Mouse (Mus musculus) neural tube, embryonic 11.5 days (tissue): ENCODE results near the gene Olfr572. TPM values are rescaled to one million over a fixed set of nuclear protein-coding genes. Genes with fewer than 3 reads are reported as not detected.

Source experiments
- ATAC-seq: fragments of 200-750 bp; cut with Nextera tagmentation; 2 replicates; pipeline ENCODE4 v1.8.0; 2017; ENCODE audit warnings: moderate number of reproducible peaks, mild to moderate bottlenecking, moderate TSS enrichment, moderate library complexity; ENCODE audit not compliant: insufficient read depth, low FRiP score, low TSS enrichment
- DNase-seq: peaks from one replicate; pipeline ENCODE4 v3.0.0-alpha.2; 2015; ENCODE audit warnings: low spot score
- H3K27ac ChIP-seq: fragments of 300-500 bp; sonication (generic); 2 replicates; pipeline ENCODE4 v1.5.1; 2014; ENCODE audit warnings: low read depth, mild to moderate bottlenecking, low read length
- H3K27me3 ChIP-seq: fragments of 300-500 bp; sonication (generic); 2 replicates; pipeline ENCODE4 v1.6.1; 2014; ENCODE audit warnings: mild to moderate bottlenecking, low read length, mixed read lengths; ENCODE audit not compliant: control insufficient read depth, insufficient read depth
- H3K36me3 ChIP-seq: fragments of 300-500 bp; sonication (generic); 2 replicates; pipeline ENCODE4 v1.6.1; 2014; ENCODE audit warnings: mild to moderate bottlenecking, low read length, moderate library complexity, mixed read lengths; ENCODE audit not compliant: control insufficient read depth, insufficient read depth
- H3K4me1 ChIP-seq: fragments of 300-500 bp; sonication (generic); 2 replicates; pipeline ENCODE4 v1.6.1; 2014; ENCODE audit warnings: low read length, mixed read lengths; ENCODE audit not compliant: control insufficient read depth, insufficient read depth
- H3K4me2 ChIP-seq: fragments of 300-500 bp; sonication (generic); 2 replicates; pipeline ENCODE4 v1.6.1; 2014; ENCODE audit warnings: low read depth, mild to moderate bottlenecking, moderate library complexity
- H3K4me3 ChIP-seq: fragments of 300-500 bp; sonication (generic); 2 replicates; pipeline ENCODE4 v1.5.1; 2014; ENCODE audit warnings: low read depth, low read length
- H3K9ac ChIP-seq: fragments of 300-500 bp; sonication (generic); 2 replicates; pipeline ENCODE4 v1.6.1; 2014; ENCODE audit warnings: mild to moderate bottlenecking, low read length
- H3K9me3 ChIP-seq: fragments of 300-500 bp; sonication (generic); 2 replicates; pipeline ENCODE4 v1.6.1; 2016; ENCODE audit warnings: low read length; ENCODE audit not compliant: control insufficient read depth
- WGBS: fragments of 180-500 bp; shearing (Covaris S2); extraction: QIAGEN DNeasy Blood & Tissue Kit; methylation state at CpG from one replicate; pipeline ENCODE4 v1.1.7; 2014; 5-methylcytosine and 5-hydroxymethylcytosine counted together
- polyA plus RNA-seq: library from polyadenylated mRNA; unstranded; fragments of >200 nt; fragmentation: Nextera tagmentation; extraction: Ambion mirVana; gene quantifications from 2 replicates; pipeline ENCODE4 v1.2.1, GENCODE M21; 2014

Olfr572 gene
- polyA plus RNA-seq, 1 experiment from 2014 or later = not detected

DNA sequence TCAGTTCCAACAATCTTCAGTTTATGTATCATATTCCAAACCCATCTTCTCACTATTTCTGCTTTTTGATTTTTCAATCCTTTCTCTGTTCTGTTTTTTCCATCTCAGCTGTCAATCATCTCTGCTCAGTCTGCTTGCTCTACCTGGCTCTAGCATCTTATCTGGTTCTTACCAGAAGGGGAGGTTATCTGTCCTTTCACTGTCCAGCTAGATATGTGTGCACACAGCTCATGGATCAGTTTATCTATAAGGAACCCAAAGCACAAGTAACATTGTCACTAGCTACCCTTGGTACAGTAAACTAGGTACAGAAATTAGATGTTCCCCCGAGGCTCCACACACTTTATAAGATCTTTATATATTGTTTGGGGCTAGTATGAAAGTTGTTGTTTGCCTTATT, 19.2 kb downstream of the Olfr572 start:
- no peaks in the 10 kb centered on the region for H3K9me3 ChIP-seq
- H3K4me3 ChIP-seq = no peak overlapping the region
- no peak overlapping the region for H3K9ac ChIP-seq
- no peaks in the 10 kb centered on the region for H3K27me3 ChIP-seq
- no peak overlapping the region for H3K27ac ChIP-seq
- H3K4me2 ChIP-seq = no peak overlapping the region
- no peak for DNase-seq
- ATAC-seq = no peak
- WGBS = 75% methylated on average over 1 of the region's 1 CpGs
- H3K4me1 ChIP-seq = no peaks in the 10 kb centered on the region
- no peaks in the 10 kb centered on the region for H3K36me3 ChIP-seq

DNA sequence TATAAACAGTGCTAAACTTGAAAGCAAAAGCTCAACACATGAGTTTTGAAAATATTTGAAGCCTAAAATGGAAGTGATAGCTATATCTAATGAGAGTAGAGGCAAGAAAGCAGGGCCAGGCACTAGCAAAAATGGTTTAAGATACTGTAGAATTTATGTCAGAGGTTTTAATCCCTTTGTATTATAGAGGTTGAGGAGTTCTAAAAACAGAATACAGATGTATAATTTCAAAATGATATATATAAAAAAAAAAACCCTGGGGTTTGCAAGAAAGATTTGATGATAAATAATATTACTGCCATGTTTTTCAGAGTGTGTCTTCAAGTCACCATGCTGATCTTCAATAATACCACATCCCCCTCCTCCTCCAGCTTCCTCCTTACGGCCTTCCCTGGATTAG, 24.0 kb downstream of the Olfr572 start, which contains the start of gene Olfr574:
Olfr574 (plus strand) TSS at position 301 of the 400 bp plus-strand sequence.
- H3K4me1 ChIP-seq = no peaks in the 10 kb centered on the region
- 96% methylated on average over 1 of the region's 1 CpGs for WGBS
- ATAC-seq = no peak

GRCm38 (mm10) chr7:102950732-102951131, 26.5 kb downstream of the Olfr572 start:
- DNase-seq (no peak), ATAC-seq (no peak)
- Histone ChIP-seq H3K4me3 (no peak overlapping the region), H3K4me1 (no peaks in the 10 kb centered on the region), H3K4me2 (no peak overlapping the region), H3K27ac (no peak overlapping the region), H3K9me3 (no peaks in the 10 kb centered on the region), H3K27me3 (no peaks in the 10 kb centered on the region), H3K36me3 (no peaks in the 10 kb centered on the region), H3K9ac (no peak overlapping the region)
- 68% methylated on average over 1 of the region's 1 CpGs for WGBS

More for the DNA sequence above, 24.0 kb downstream of the Olfr572 start, which contains the start of gene Olfr574:
- no peak within 1 kb of the TSS for H3K4me3 ChIP-seq
- no peaks in the 10 kb centered on the region for H3K27me3 ChIP-seq
- H3K9ac ChIP-seq = no peak within 1 kb of the TSS
- DNase-seq = no peak
- no peaks in the 10 kb centered on the region for H3K9me3 ChIP-seq
- H3K36me3 ChIP-seq = no peaks in the 10 kb centered on the region
- no peak within 1 kb of the TSS for H3K27ac ChIP-seq
- H3K4me2 ChIP-seq = no peak within 1 kb of the TSS

DNA sequence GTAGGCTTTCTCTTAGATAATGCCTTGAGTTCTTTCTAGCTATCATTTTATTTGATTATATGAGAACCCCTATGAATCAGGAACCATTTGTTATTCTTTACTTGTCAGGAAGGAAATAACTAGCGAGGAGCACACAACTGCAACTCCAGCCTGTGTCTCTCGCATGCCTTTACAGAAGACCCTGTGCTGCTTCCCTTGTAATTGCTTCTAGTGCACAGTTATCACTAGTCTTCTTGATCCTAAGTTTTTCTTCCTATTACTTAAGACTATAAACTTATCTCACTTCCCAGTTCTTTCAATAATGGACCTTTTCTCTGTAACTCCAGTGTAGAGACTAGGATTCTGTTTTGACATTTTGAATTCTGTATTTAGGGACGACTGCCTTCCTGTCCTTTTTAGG, 33.9 kb downstream of the Olfr572 start:
- WGBS = 81% methylated on average over 3 of the region's 3 CpGs
- Histone ChIP-seq H3K9me3 (no peaks in the 10 kb centered on the region), H3K27me3 (no peaks in the 10 kb centered on the region), H3K27ac (no peak overlapping the region), H3K9ac (no peak overlapping the region), H3K36me3 (no peaks in the 10 kb centered on the region), H3K4me3 (no peak overlapping the region), H3K4me2 (no peak overlapping the region), H3K4me1 (no peaks in the 10 kb centered on the region)
- ATAC-seq (no peak), DNase-seq (no peak)

DNA sequence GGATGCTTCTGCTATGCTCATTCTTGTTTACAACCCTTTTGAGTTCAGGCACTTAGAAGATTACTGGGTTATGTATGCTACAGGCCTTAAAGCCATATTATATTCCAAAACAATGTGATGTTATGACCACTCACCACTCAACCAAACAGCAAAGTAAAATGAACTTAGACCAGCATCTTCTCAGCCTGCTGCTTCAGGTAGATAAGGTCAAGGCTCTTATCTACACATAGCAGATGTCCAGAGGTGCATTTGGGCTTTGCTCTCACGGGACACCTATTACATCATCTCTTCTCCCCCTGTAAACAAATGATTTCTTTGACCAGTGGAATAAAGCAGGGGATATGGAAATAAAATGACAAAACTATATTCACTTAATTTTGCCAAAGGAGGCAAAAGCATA, 34.4 kb downstream of the Olfr572 start, which contains the start of gene Olfr575:
Olfr575 (minus strand) TSS at position 183 of the 400 bp plus-strand sequence.
- no peak for DNase-seq
- H3K36me3 ChIP-seq = no peaks in the 10 kb centered on the region

DNA sequence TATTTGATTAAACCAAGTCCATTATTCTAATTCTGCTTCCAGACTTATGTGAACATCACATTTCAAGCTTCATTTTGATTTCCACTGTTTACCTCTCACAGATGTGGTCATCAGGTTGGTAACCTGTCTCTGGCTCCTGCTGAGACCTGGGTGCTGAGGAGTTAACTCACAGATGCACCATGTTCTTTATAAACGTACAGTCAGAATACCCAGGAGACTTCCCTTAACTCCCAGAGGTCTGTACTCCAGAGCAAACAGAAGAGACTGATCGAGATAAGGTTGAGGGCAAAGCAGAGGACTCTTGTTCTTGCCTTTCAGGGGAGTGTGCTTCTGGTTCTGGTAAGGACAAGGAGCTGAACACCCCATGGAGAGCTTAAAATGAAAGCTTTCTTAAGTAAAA, 38.2 kb downstream of the Olfr572 start, which contains the start of gene Olfr576:
Olfr576 (plus strand) TSS at position 301 of the 400 bp plus-strand sequence.
- WGBS = 49% methylated on average over 2 of the region's 2 CpGs
- DNase-seq (no peak), ATAC-seq (no peak)
- no peak within 1 kb of the TSS for H3K4me2 ChIP-seq
- H3K27me3 ChIP-seq = no peaks in the 10 kb centered on the region
- no peaks in the 10 kb centered on the region for H3K9me3 ChIP-seq
- no peak within 1 kb of the TSS for H3K4me3 ChIP-seq
- H3K9ac ChIP-seq = no peak within 1 kb of the TSS
- H3K27ac ChIP-seq = no peak within 1 kb of the TSS
- H3K36me3 ChIP-seq = no peaks in the 10 kb centered on the region
- H3K4me1 ChIP-seq = no peaks in the 10 kb centered on the region

More for the DNA sequence above, 34.4 kb downstream of the Olfr572 start, which contains the start of gene Olfr575:
- Histone ChIP-seq H3K4me1 (no peaks in the 10 kb centered on the region), H3K4me2 (no peak within 1 kb of the TSS), H3K27ac (no peak within 1 kb of the TSS), H3K9ac (no peak within 1 kb of the TSS), H3K9me3 (no peaks in the 10 kb centered on the region), H3K4me3 (no peak within 1 kb of the TSS), H3K27me3 (no peaks in the 10 kb centered on the region)
- WGBS = 76% methylated on average over 1 of the region's 1 CpGs
- ATAC-seq = no peak

- H3K9me3 ChIP-seq = no peaks in the 10 kb centered on the region
- no peaks in the 10 kb centered on the region for H3K36me3 ChIP-seq
- no peak overlapping the region for H3K4me2 ChIP-seq
- 47% methylated on average over 1 of the region's 1 CpGs for WGBS
- no peak overlapping the region for H3K27ac ChIP-seq
- ATAC-seq (no peak), DNase-seq (no peak)
- no peaks in the 10 kb centered on the region for H3K4me1 ChIP-seq
- no peak overlapping the region for H3K9ac ChIP-seq
- H3K27me3 ChIP-seq = no peaks in the 10 kb centered on the region
- H3K4me3 ChIP-seq = no peak overlapping the region
Measured at GRCm38 (mm10) chr7:102974399-102974798, 50.2 kb downstream of the Olfr572 start.

GRCm38 (mm10) chr7:102975843-102976242, 51.6 kb downstream of the Olfr572 start, which contains the start of gene Olfr577:
TSS of gene Olfr577 (minus strand) at chr7:102975943.
- Histone ChIP-seq H3K9me3 (no peaks in the 10 kb centered on the region), H3K4me1 (no peaks in the 10 kb centered on the region), H3K9ac (no peak within 1 kb of the TSS), H3K4me2 (no peak within 1 kb of the TSS), H3K27me3 (no peaks in the 10 kb centered on the region), H3K4me3 (no peak within 1 kb of the TSS), H3K36me3 (no peaks in the 10 kb centered on the region), H3K27ac (no peak within 1 kb of the TSS)
- DNase-seq (no peak), ATAC-seq (no peak)
- 87% methylated on average over 2 of the region's 2 CpGs for WGBS
